Mouse (Mus musculus) ES-E14 (cell line): Measurements from ENCODE around the gene Cdt1. TPM values are rescaled to one million over a fixed set of nuclear protein-coding genes. Genes with fewer than 3 reads are reported as not detected.
"Not testable (repeated sequence)": the region's sequence is repeated elsewhere in the genome, so short reads cannot be mapped to it uniquely, and the experiment has no call there.

Experiments
- DNase-seq: peaks from one replicate; pipeline ENCODE4 v3.0.0-alpha.2; 2013; ENCODE audit warnings: low read depth, low spot score
- H3K27ac ChIP-seq: 2 replicates; pipeline ENCODE4 v1.5.1; 2012; ENCODE audit warnings: low read depth, mild to moderate bottlenecking, low read length, moderate library complexity, mixed read lengths; ENCODE audit not compliant: poor library complexity, insufficient read depth, severe bottlenecking
- H3K36me3 ChIP-seq: 2 replicates; pipeline ENCODE4 v1.6.1; 2012; ENCODE audit warnings: mild to moderate bottlenecking, low read length, moderate library complexity, mixed read lengths; ENCODE audit not compliant: control insufficient read depth, poor library complexity, insufficient read depth, severe bottlenecking
- H3K4me1 ChIP-seq, 2 experiments: fragments of 150-350 bp in 1 of 2; sonication (generic) in 1 of 2; 2 replicates each; pipeline ENCODE4 v1.6.1; 2012; ENCODE audit warnings: low read length in 2 of 2, mild to moderate bottlenecking in 1 of 2, mixed read lengths in 1 of 2; ENCODE audit not compliant: control insufficient read depth in 2 of 2, insufficient read depth in 2 of 2, poor library complexity in 1 of 2
- H3K4me3 ChIP-seq, 2 experiments: fragments of 150-350 bp in 1 of 2; sonication (generic) in 1 of 2; 2 replicates each; pipeline ENCODE4 v1.5.1; 2012; ENCODE audit warnings: low read length in 2 of 2, low read depth in 1 of 2, mild to moderate bottlenecking in 1 of 2, mixed read lengths in 1 of 2; ENCODE audit not compliant: insufficient read depth in 1 of 2, poor library complexity in 1 of 2, severe bottlenecking in 1 of 2
- H3K9ac ChIP-seq: 2 replicates; pipeline ENCODE4 v1.6.1; 2012; ENCODE audit warnings: low read depth, mild to moderate bottlenecking, low read length, mixed read lengths; ENCODE audit not compliant: poor library complexity, insufficient read depth, severe bottlenecking
- H3K9me3 ChIP-seq: fragments of 150-350 bp; sonication (generic); 2 replicates; pipeline ENCODE4 v1.6.1; 2012; ENCODE audit warnings: low read depth, mild to moderate bottlenecking, low read length; ENCODE audit not compliant: control insufficient read depth, insufficient read depth
- CHD2 ChIP-seq: IDR thresholded peaks from 2 replicates; pipeline ENCODE4 v1.6.1; 2014; ENCODE audit warnings: mild to moderate bottlenecking, low read depth, low read length, inconsistent platforms
- HCFC1 ChIP-seq: IDR thresholded peaks from 2 replicates; pipeline ENCODE4 v1.6.1; 2012; ENCODE audit warnings: low read length, inconsistent platforms, borderline replicate concordance; ENCODE audit not compliant: insufficient read depth
- MAFK ChIP-seq: IDR thresholded peaks from 2 replicates; pipeline ENCODE4 v1.6.1; 2014; ENCODE audit warnings: mild to moderate bottlenecking, low read depth, low read length, inconsistent platforms; ENCODE audit not compliant: insufficient read depth
- ZC3H11A ChIP-seq: IDR thresholded peaks from 2 replicates; pipeline ENCODE4 v1.6.1; 2012; ENCODE audit warnings: low read depth, mild to moderate bottlenecking, inconsistent platforms, low read length, borderline replicate concordance
- ZNF384 ChIP-seq: IDR thresholded peaks from 2 replicates; pipeline ENCODE4 v1.6.1; 2012; ENCODE audit warnings: low read depth, low read length, inconsistent platforms
- in situ Hi-C, 2 experiments: fragments of 600-800 bp; cut with MboI; formaldehyde crosslinking; loops; one replicate each; pipeline ENCODE4 v1.15.1; 2025; ENCODE audit warnings: low sequenced_read_pairs in 2 of 2, inconsistent platforms in 1 of 2; ENCODE audit not compliant: unreplicated experiment in 2 of 2
- total RNA-seq: library from RNA; depleted of rRNA; stranded (reverse); fragments of 300-350 nt; gene quantifications from 2 replicates; pipeline ENCODE4 v1.2.3, GENCODE M21; 2012

The Cdt1 gene
- total RNA-seq, 1 experiment: 139 TPM

DNA sequence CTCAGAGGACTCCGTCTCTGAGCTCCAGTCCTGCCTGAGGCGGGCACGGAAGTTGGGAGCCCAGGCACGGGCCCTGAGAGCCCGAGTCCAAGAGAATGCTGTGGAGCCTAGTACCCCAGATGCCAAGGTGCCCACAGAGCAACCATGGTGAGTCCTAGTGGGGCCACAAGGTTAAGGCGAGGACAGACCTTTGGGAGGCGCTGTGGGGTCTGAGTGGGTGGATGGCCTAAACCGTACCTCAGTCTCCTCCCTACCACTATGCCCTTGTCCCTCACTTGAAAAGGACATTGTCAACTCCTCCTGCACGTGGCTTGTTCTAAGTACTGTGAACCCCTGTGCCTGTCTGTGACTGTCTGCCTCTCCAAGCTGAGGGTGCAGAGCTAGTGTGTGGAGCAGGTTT, 1.5 kb downstream of the Cdt1 start:
- no peaks in the 10 kb centered on the region for H3K9me3 ChIP-seq
- peak overlapping the region; percentile 100 for H3K9ac ChIP-seq
- H3K4me3 ChIP-seq: peak overlapping the region; percentile 73 to 99
- in situ Hi-C loops: no loop called here
- H3K4me1 ChIP-seq: peaks cover 12 to 17% of the 10 kb centered on the region in 2 experiments
- H3K27ac ChIP-seq: peak overlapping the region; percentile 24; the same call in 1 of the 2 replicates
- TF ChIP-seq CHD2 (no peak), HCFC1 (no peak), ZC3H11A (no peak), MAFK (no peak), ZNF384 (no peak)
- no peak for DNase-seq
- H3K36me3 ChIP-seq: peaks cover 44% of the 10 kb centered on the region

DNA sequence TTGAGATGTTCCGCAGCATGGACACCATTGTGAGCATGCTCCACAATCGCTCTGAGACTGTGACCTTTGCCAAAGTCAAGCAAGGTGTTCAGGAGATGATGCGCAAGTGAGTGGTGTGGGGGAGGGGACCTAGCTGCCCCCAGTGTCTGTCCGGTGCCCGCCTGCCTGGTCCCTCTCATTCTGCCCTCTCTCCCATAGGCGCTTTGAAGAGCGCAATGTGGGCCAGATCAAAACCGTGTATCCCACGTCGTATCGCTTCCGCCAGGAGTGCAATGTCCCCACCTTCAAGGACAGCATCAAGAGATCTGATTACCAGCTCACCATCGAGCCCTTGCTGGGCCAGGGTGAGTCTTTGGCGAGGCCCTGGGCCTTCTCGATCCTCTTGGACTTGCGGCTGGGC, 2.2 kb downstream of the Cdt1 start:
- H3K4me3 ChIP-seq: peak overlapping the region; percentile 10 to 99; a peak in 3 of 4 replicates
- in situ Hi-C loops: no loop called here

GRCm38 (mm10) chr8:122571153-122571552, 3.3 kb downstream of the Cdt1 start:
- H3K4me3 ChIP-seq: no peak overlapping the region
- H3K9me3 ChIP-seq: no peaks in the 10 kb centered on the region
- H3K4me1 ChIP-seq: peaks cover 14 to 26% of the 10 kb centered on the region in 2 experiments
- no peak for DNase-seq
- no peak overlapping the region for H3K27ac ChIP-seq
- no peak overlapping the region for H3K9ac ChIP-seq
- H3K36me3 ChIP-seq: peaks cover 49% of the 10 kb centered on the region
- in situ Hi-C loops: no loop called here
- TF ChIP-seq MAFK (no peak), ZC3H11A (no peak)

More for the DNA sequence above, 2.2 kb downstream of the Cdt1 start:
- TF ChIP-seq ZNF384 (no peak), MAFK (no peak), ZC3H11A (no peak), HCFC1 (no peak)
- peaks cover 12 to 22% of the 10 kb centered on the region in 2 experiments for H3K4me1 ChIP-seq
- peaks cover 49% of the 10 kb centered on the region for H3K36me3 ChIP-seq
- peak overlapping the region; percentile 100; the same call in 1 of the 2 replicates for H3K9ac ChIP-seq
- DNase-seq: no peak
- no peaks in the 10 kb centered on the region for H3K9me3 ChIP-seq
- no peak overlapping the region for H3K27ac ChIP-seq

GRCm38 (mm10) chr8:122571750-122572267, 4.0 kb downstream of the Cdt1 start:
- Histone ChIP-seq H3K9me3 (no peaks in the 10 kb centered on the region), H3K36me3 (peaks cover 49% of the 10 kb centered on the region), H3K4me1 (peaks cover 10 to 26% of the 10 kb centered on the region in 2 experiments; a peak in 2 of 4 replicates), H3K9ac (no peak overlapping the region), H3K4me3 (no peak overlapping the region), H3K27ac (no peak overlapping the region)
- in situ Hi-C loops: no loop called here
- TF ChIP-seq HCFC1: no peak
- TF ChIP-seq MAFK: no peak
- TF ChIP-seq ZC3H11A: no peak
- no peak for TF ChIP-seq ZNF384
- no peak for TF ChIP-seq CHD2
- DNase-seq: no peak

- Histone ChIP-seq H3K4me1 (peaks cover 8 to 26% of the 10 kb centered on the region in 2 experiments; a peak in 2 of 4 replicates), H3K4me3 (no peak overlapping the region), H3K36me3 (peaks cover 49% of the 10 kb centered on the region), H3K9me3 (no peaks in the 10 kb centered on the region), H3K27ac (no peak overlapping the region), H3K9ac (no peak overlapping the region)
- no peak for TF ChIP-seq ZNF384
- TF ChIP-seq ZC3H11A: no peak
- no peak for TF ChIP-seq CHD2
- no peak for TF ChIP-seq HCFC1
- no peak for TF ChIP-seq MAFK
- in situ Hi-C loops: no loop called here
- DNase-seq: no peak
Observed at GRCm38 (mm10) chr8:122572751-122573150, 4.9 kb downstream of the Cdt1 start.

DNA sequence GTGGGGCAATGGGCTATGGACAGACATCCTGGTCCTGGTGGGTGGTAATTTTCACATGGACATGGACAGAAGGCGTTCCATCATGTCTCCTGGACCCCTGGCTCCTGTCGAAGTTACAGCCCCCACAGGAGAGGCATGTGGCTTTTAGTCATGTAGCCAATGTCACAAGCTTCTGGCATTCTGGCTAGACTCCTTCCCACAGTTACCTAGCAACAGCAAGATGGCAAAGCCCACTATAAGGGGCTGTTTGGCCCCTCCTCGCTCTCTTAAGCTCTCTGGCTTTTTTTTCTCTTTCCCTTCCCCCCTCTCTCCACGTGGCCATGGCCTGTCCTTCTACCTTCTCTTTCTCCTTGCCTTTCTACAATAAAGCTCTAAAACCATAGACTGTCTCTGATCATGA, 5.4 kb downstream of the Cdt1 start:
- Histone ChIP-seq H3K36me3 (peaks cover 49% of the 10 kb centered on the region), H3K4me1 (peaks cover 8 to 26% of the 10 kb centered on the region in 2 experiments; a peak in 2 of 4 replicates)
- in situ Hi-C loops, H3K9me3 ChIP-seq, H3K27ac ChIP-seq, H3K4me3 ChIP-seq, DNase-seq, H3K9ac ChIP-seq: not testable (repeated sequence)
